Mouse (Mus musculus): ENCODE measurements around the gene Erh. TPM values are rescaled to one million over a fixed set of nuclear protein-coding genes. Genes with fewer than 3 reads are reported as not detected.

Erh gene
- polyA plus RNA-seq, 1 experiment from 2014 or later: 331 TPM

- H3K9me3 ChIP-seq (ENCODE audit: low read length): no peaks in the 10 kb centered on the region
- H3K4me1 ChIP-seq (ENCODE audit: insufficient read depth, low read length): peaks cover 22% of the 10 kb centered on the region
- no peaks in the 10 kb centered on the region for H3K27me3 ChIP-seq (ENCODE audit: insufficient read depth, low read length)
- H3K9ac ChIP-seq (replicated peaks; ENCODE audit: low read length): 0 out of 2 replicates have a peak overlapping the region, but pooled peaks have one; percentile 25
- H3K36me3 ChIP-seq (ENCODE audit: insufficient read depth, low read length): no peaks in the 10 kb centered on the region
- H3K27ac ChIP-seq (ENCODE audit: low read length): no peak overlapping the region
- no peak overlapping the region for H3K4me3 ChIP-seq (ENCODE audit: low read length)
- no peak for ATAC-seq (ENCODE audit: low FRiP score, low TSS enrichment)
- H3K4me2 ChIP-seq (replicated peaks; ENCODE audit: low read depth, low read length): no peak overlapping the region
- 74% methylated on average over 9 of the region's 9 CpGs for WGBS
Measured at GRCm38 (mm10) chr12:80601597-80602269, 42.4 kb downstream of the Erh start.

- Histone ChIP-seq H3K27ac (ENCODE audit: low read length) (peak overlapping the region; percentile 37; the same call in 1 of the 2 replicates), H3K4me1 (ENCODE audit: insufficient read depth, low read length) (peaks cover 14% of the 10 kb centered on the region), H3K9me3 (ENCODE audit: low read length) (no peaks in the 10 kb centered on the region), H3K9ac (replicated peaks; ENCODE audit: low read length) (peak overlapping the region; percentile 22; the same call in 1 of the 2 replicates), H3K27me3 (ENCODE audit: insufficient read depth, low read length) (no peaks in the 10 kb centered on the region), H3K4me2 (replicated peaks; ENCODE audit: low read depth, low read length) (no peak overlapping the region), H3K36me3 (ENCODE audit: insufficient read depth, low read length) (no peaks in the 10 kb centered on the region), H3K4me3 (ENCODE audit: low read length) (no peak overlapping the region)
- 48% methylated on average over 6 of the region's 6 CpGs for WGBS
- ATAC-seq (ENCODE audit: low FRiP score, low TSS enrichment): peak; percentile 27; the same call in 1 of the 2 replicates
Measured at GRCm38 (mm10) chr12:80598756-80599155, 45.4 kb downstream of the Erh start.

DNA sequence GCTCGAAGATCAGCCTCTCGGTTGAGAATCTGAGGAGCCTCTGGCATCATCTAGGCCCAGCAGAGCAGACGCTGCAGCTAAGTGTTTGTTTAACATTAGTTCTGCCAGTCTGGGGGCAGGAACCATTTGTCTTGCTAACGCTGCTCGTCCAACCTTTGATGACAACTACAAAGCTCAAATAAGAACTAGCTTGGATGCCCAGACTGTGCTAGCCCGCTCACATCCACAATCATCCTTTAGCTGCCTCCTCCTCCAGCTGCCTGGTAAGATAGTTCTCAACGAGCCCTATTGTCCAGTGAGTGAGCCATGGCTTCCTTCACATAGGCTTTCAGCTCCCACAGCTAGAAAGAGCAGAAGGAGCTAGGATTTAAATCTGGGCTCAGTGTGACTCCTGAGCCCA lies 45.9 kb downstream of the Erh start:
- 26% methylated on average over 7 of the region's 7 CpGs for WGBS
- Histone ChIP-seq H3K4me1 (ENCODE audit: insufficient read depth, low read length) (peaks cover 9% of the 10 kb centered on the region), H3K4me2 (replicated peaks; ENCODE audit: low read depth, low read length) (no peak overlapping the region), H3K9ac (replicated peaks; ENCODE audit: low read length) (peak overlapping the region; percentile 22; the same call in 1 of the 2 replicates), H3K4me3 (ENCODE audit: low read length) (no peak overlapping the region), H3K9me3 (ENCODE audit: low read length) (no peaks in the 10 kb centered on the region), H3K27ac (ENCODE audit: low read length) (peak overlapping the region; percentile 37; the same call in 1 of the 2 replicates), H3K36me3 (ENCODE audit: insufficient read depth, low read length) (no peaks in the 10 kb centered on the region), H3K27me3 (ENCODE audit: insufficient read depth, low read length) (no peaks in the 10 kb centered on the region)
- ATAC-seq (ENCODE audit: low FRiP score, low TSS enrichment): no peak

GRCm38 (mm10) chr12:80595968-80596367 lies 48.2 kb downstream of the Erh start:
- Histone ChIP-seq H3K4me1 (ENCODE audit: insufficient read depth, low read length) (peaks cover 9% of the 10 kb centered on the region), H3K36me3 (ENCODE audit: insufficient read depth, low read length) (no peaks in the 10 kb centered on the region), H3K4me3 (ENCODE audit: low read length) (no peak overlapping the region), H3K27me3 (ENCODE audit: insufficient read depth, low read length) (no peaks in the 10 kb centered on the region), H3K4me2 (replicated peaks; ENCODE audit: low read depth, low read length) (no peak overlapping the region), H3K9me3 (ENCODE audit: low read length) (no peaks in the 10 kb centered on the region), H3K9ac (replicated peaks; ENCODE audit: low read length) (no peak overlapping the region), H3K27ac (ENCODE audit: low read length) (no peak overlapping the region)
- 46% methylated on average over 4 of the region's 4 CpGs for WGBS
- no peak for ATAC-seq (ENCODE audit: low FRiP score, low TSS enrichment)

GRCm38 (mm10) chr12:80595566-80595965 lies 48.6 kb downstream of the Erh start:
- no peaks in the 10 kb centered on the region for H3K9me3 ChIP-seq (ENCODE audit: low read length)
- H3K27ac ChIP-seq (ENCODE audit: low read length): no peak overlapping the region
- ATAC-seq (ENCODE audit: low FRiP score, low TSS enrichment): no peak
- 94% methylated on average over 4 of the region's 4 CpGs for WGBS
- no peaks in the 10 kb centered on the region for H3K36me3 ChIP-seq (ENCODE audit: insufficient read depth, low read length)
- no peak overlapping the region for H3K4me3 ChIP-seq (ENCODE audit: low read length)
- H3K4me1 ChIP-seq (ENCODE audit: insufficient read depth, low read length): peaks cover 9% of the 10 kb centered on the region
- H3K9ac ChIP-seq (replicated peaks; ENCODE audit: low read length): no peak overlapping the region
- H3K4me2 ChIP-seq (replicated peaks; ENCODE audit: low read depth, low read length): no peak overlapping the region
- no peaks in the 10 kb centered on the region for H3K27me3 ChIP-seq (ENCODE audit: insufficient read depth, low read length)

- ATAC-seq (ENCODE audit: low FRiP score, low TSS enrichment): no peak
- 87% methylated on average over 4 of the region's 4 CpGs for WGBS
Measured at GRCm38 (mm10) chr12:80594781-80595180, 49.4 kb downstream of the Erh start.

GRCm38 (mm10) chr12:80594141-80594540 lies 50.0 kb downstream of the Erh start:
- H3K9ac ChIP-seq (replicated peaks; ENCODE audit: low read length): no peak overlapping the region
- no peak overlapping the region for H3K4me3 ChIP-seq (ENCODE audit: low read length)
- H3K4me1 ChIP-seq (ENCODE audit: insufficient read depth, low read length): peaks cover 9% of the 10 kb centered on the region
- H3K4me2 ChIP-seq (replicated peaks; ENCODE audit: low read depth, low read length): no peak overlapping the region
- 93% methylated on average over 4 of the region's 4 CpGs for WGBS
- no peak for ATAC-seq (ENCODE audit: low FRiP score, low TSS enrichment)
- H3K9me3 ChIP-seq (ENCODE audit: low read length): no peaks in the 10 kb centered on the region
- H3K27me3 ChIP-seq (ENCODE audit: insufficient read depth, low read length): no peaks in the 10 kb centered on the region
- no peak overlapping the region for H3K27ac ChIP-seq (ENCODE audit: low read length)
- no peaks in the 10 kb centered on the region for H3K36me3 ChIP-seq (ENCODE audit: insufficient read depth, low read length)

More at GRCm38 (mm10) chr12:80594781-80595180, 49.4 kb downstream of the Erh start:
- H3K27ac ChIP-seq (ENCODE audit: low read length): no peak overlapping the region
- no peak overlapping the region for H3K4me3 ChIP-seq (ENCODE audit: low read length)
- no peaks in the 10 kb centered on the region for H3K36me3 ChIP-seq (ENCODE audit: insufficient read depth, low read length)
- H3K4me2 ChIP-seq (replicated peaks; ENCODE audit: low read depth, low read length): no peak overlapping the region
- no peak overlapping the region for H3K9ac ChIP-seq (replicated peaks; ENCODE audit: low read length)
- H3K4me1 ChIP-seq (ENCODE audit: insufficient read depth, low read length): peaks cover 9% of the 10 kb centered on the region
- no peaks in the 10 kb centered on the region for H3K27me3 ChIP-seq (ENCODE audit: insufficient read depth, low read length)
- no peaks in the 10 kb centered on the region for H3K9me3 ChIP-seq (ENCODE audit: low read length)

- no peak overlapping the region for H3K9ac ChIP-seq (replicated peaks; ENCODE audit: low read length)
- no peak overlapping the region for H3K4me3 ChIP-seq (ENCODE audit: low read length)
- no peak for ATAC-seq (ENCODE audit: low FRiP score, low TSS enrichment)
- H3K4me1 ChIP-seq (ENCODE audit: insufficient read depth, low read length): no peaks in the 10 kb centered on the region
- no peaks in the 10 kb centered on the region for H3K9me3 ChIP-seq (ENCODE audit: low read length)
- WGBS: 29% methylated on average over 2 of the region's 2 CpGs
- H3K27me3 ChIP-seq (ENCODE audit: insufficient read depth, low read length): no peaks in the 10 kb centered on the region
- no peak overlapping the region for H3K27ac ChIP-seq (ENCODE audit: low read length)
- H3K36me3 ChIP-seq (ENCODE audit: insufficient read depth, low read length): no peaks in the 10 kb centered on the region
- no peak overlapping the region for H3K4me2 ChIP-seq (replicated peaks; ENCODE audit: low read depth, low read length)
Measured at GRCm38 (mm10) chr12:80584973-80585372, 59.2 kb downstream of the Erh start.

Measured in kidney, embryonic 16.5 days (tissue).